Mouse (Mus musculus): ENCODE data around the gene Vmn2r42.
"Not testable (repeated sequence)": the region's sequence is repeated elsewhere in the genome, so short reads cannot be mapped to it uniquely, and the experiment has no call there.

Vmn2r42 gene

GRCm38 (mm10) chr7:8200220-8200619 lies at the start of gene Vmn2r42:
Gene Vmn2r42 (minus strand): TSS chr7:8200320.
- DNase-seq (ENCODE audit: low spot score): not testable (repeated sequence)

DNA sequence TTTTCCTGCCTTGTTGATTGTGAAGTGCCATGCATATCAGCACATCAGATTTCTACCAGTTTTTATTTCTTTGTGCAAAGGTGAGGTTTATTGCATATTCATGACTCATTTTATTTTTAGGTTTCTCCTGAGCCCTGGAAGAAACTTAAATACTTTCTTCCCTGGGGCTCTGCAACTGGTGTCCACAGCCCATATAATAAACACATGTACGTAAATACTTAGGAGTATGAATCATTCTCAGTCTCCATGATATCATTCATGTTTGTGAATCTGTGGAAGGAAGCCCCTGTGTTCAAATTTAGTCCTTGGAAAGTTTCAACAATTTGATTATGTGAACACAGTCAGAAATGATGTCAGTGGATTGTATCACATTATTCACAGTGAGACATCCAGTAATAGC lies 38.6 kb downstream of the Vmn2r42 start, which contains the start of gene Vmn2r41:
Gene Vmn2r41 (minus strand): TSS at position 101 of the 400 bp plus-strand sequence.
- DNase-seq (ENCODE audit: low spot score): not testable (repeated sequence)

Data from urinary bladder, postnatal 25 days (tissue).